Mouse (Mus musculus) kidney, embryonic 15.5 days (tissue): ENCODE measurements around the gene Adgrg6. TPM values are rescaled to one million over a fixed set of nuclear protein-coding genes. Genes with fewer than 3 reads are reported as not detected.

Experiments
- ATAC-seq: fragments of 200-750 bp; cut with Nextera tagmentation; replicated peaks from 2 replicates; pipeline ENCODE4 v1.8.0; 2017; ENCODE audit warnings: moderate TSS enrichment; ENCODE audit not compliant: low FRiP score
- H3K27ac ChIP-seq: fragments of 300-500 bp; sonication (generic); 2 replicates; pipeline ENCODE4 v1.5.1; 2015; ENCODE audit warnings: mild to moderate bottlenecking, inconsistent platforms
- H3K27me3 ChIP-seq: fragments of 300-500 bp; sonication (generic); 2 replicates; pipeline ENCODE4 v1.6.1; 2015; ENCODE audit warnings: inconsistent platforms
- H3K36me3 ChIP-seq: fragments of 300-500 bp; sonication (generic); 2 replicates; pipeline ENCODE4 v1.6.1; 2015; ENCODE audit warnings: inconsistent platforms
- H3K4me1 ChIP-seq: fragments of 300-500 bp; sonication (generic); 2 replicates; pipeline ENCODE4 v1.6.1; 2015; ENCODE audit warnings: inconsistent platforms
- H3K4me2 ChIP-seq: fragments of 300-500 bp; sonication (generic); 2 replicates; pipeline ENCODE4 v1.6.1; 2015; ENCODE audit warnings: moderate library complexity, mild to moderate bottlenecking, inconsistent platforms
- H3K4me3 ChIP-seq: fragments of 300-500 bp; sonication (generic); replicated peaks from 2 replicates; pipeline ENCODE4 v1.5.1; 2015; ENCODE audit warnings: mild to moderate bottlenecking, inconsistent platforms
- H3K9ac ChIP-seq: fragments of 300-500 bp; sonication (generic); 2 replicates; pipeline ENCODE4 v1.6.1; 2015; ENCODE audit warnings: mild to moderate bottlenecking, inconsistent platforms
- H3K9me3 ChIP-seq: fragments of 300-500 bp; sonication (generic); replicated peaks from 2 replicates; pipeline ENCODE4 v1.6.1; 2016; ENCODE audit warnings: inconsistent platforms
- WGBS: fragments of 180-500 bp; shearing (Covaris S2); methylation state at CpG from one replicate; pipeline ENCODE4 v1.1.7; 2015; ENCODE audit warnings: mixed read lengths; 5-methylcytosine and 5-hydroxymethylcytosine counted together
- polyA plus RNA-seq: library from polyadenylated mRNA; unstranded; fragments of >200 nt; fragmentation: Nextera tagmentation; extraction: Ambion mirVana; gene quantifications from 2 replicates; pipeline ENCODE4 v1.2.1, GENCODE M21; 2015

Gene Adgrg6
- polyA plus RNA-seq, 1 experiment from 2014 or later, result 7.8 TPM

GRCm38 (mm10) chr10:14482483-14482882 is 63.0 kb downstream of the Adgrg6 start:
- Histone ChIP-seq H3K4me1 (peaks cover 7% of the 10 kb centered on the region; the same call in 1 of the 2 replicates), H3K9me3 (no peaks in the 10 kb centered on the region), H3K9ac (no peak overlapping the region), H3K4me3 (no peak overlapping the region), H3K27me3 (no peaks in the 10 kb centered on the region), H3K27ac (no peak overlapping the region), H3K4me2 (no peak overlapping the region), H3K36me3 (no peaks in the 10 kb centered on the region)
- ATAC-seq, result no peak
- 69% methylated on average over 5 of the region's 5 CpGs for WGBS

- Histone ChIP-seq H3K27me3 (no peaks in the 10 kb centered on the region), H3K4me3 (no peak overlapping the region), H3K36me3 (no peaks in the 10 kb centered on the region), H3K4me2 (no peak overlapping the region), H3K27ac (no peak overlapping the region), H3K4me1 (peaks cover 7% of the 10 kb centered on the region; the same call in 1 of the 2 replicates), H3K9ac (no peak overlapping the region), H3K9me3 (no peaks in the 10 kb centered on the region)
- WGBS, result 39% methylated on average over 5 of the region's 5 CpGs
- 0 out of 2 replicates have a peak, but pooled peaks have one; percentile 25 for ATAC-seq
Measured at GRCm38 (mm10) chr10:14480928-14481327, 64.5 kb downstream of the Adgrg6 start.

- H3K36me3 ChIP-seq, result no peaks in the 10 kb centered on the region
- 72% methylated on average over 1 of the region's 1 CpGs for WGBS
- H3K9ac ChIP-seq, result no peak overlapping the region
- no peaks in the 10 kb centered on the region for H3K9me3 ChIP-seq
- peaks cover 7% of the 10 kb centered on the region; the same call in 1 of the 2 replicates for H3K4me1 ChIP-seq
- H3K27me3 ChIP-seq, result no peaks in the 10 kb centered on the region
- no peak for ATAC-seq
- H3K27ac ChIP-seq, result no peak overlapping the region
- no peak overlapping the region for H3K4me2 ChIP-seq
- H3K4me3 ChIP-seq, result no peak overlapping the region
Measured at GRCm38 (mm10) chr10:14476393-14476792, 69.1 kb downstream of the Adgrg6 start.

- ATAC-seq, result no peak
- H3K4me2 ChIP-seq, result no peak overlapping the region
- no peak overlapping the region for H3K4me3 ChIP-seq
- H3K4me1 ChIP-seq, result peaks cover 3% of the 10 kb centered on the region; the same call in 1 of the 2 replicates
- no peaks in the 10 kb centered on the region for H3K27me3 ChIP-seq
- H3K9ac ChIP-seq, result no peak overlapping the region
- no peaks in the 10 kb centered on the region for H3K36me3 ChIP-seq
- no peaks in the 10 kb centered on the region for H3K9me3 ChIP-seq
- WGBS, result 88% methylated on average over 2 of the region's 2 CpGs
- no peak overlapping the region for H3K27ac ChIP-seq
Measured at GRCm38 (mm10) chr10:14475641-14476040, 69.8 kb downstream of the Adgrg6 start.

GRCm38 (mm10) chr10:14474541-14475305 is 70.7 kb downstream of the Adgrg6 start:
- Histone ChIP-seq H3K27ac (no peak overlapping the region), H3K9ac (no peak overlapping the region), H3K27me3 (no peaks in the 10 kb centered on the region), H3K4me1 (no peaks in the 10 kb centered on the region), H3K4me2 (no peak overlapping the region), H3K36me3 (no peaks in the 10 kb centered on the region), H3K9me3 (no peaks in the 10 kb centered on the region), H3K4me3 (no peak overlapping the region)
- ATAC-seq, result no peak
- WGBS, result 62% methylated on average over 8 of the region's 8 CpGs

GRCm38 (mm10) chr10:14471039-14471550 is 74.4 kb downstream of the Adgrg6 start:
- no peaks in the 10 kb centered on the region for H3K36me3 ChIP-seq
- WGBS, result 76% methylated on average over 5 of the region's 5 CpGs
- ATAC-seq, result no peak
- no peak overlapping the region for H3K9ac ChIP-seq
- no peak overlapping the region for H3K4me3 ChIP-seq
- no peaks in the 10 kb centered on the region for H3K27me3 ChIP-seq
- no peaks in the 10 kb centered on the region for H3K9me3 ChIP-seq
- H3K4me1 ChIP-seq, result no peaks in the 10 kb centered on the region
- H3K27ac ChIP-seq, result no peak overlapping the region
- no peak overlapping the region for H3K4me2 ChIP-seq

- 89% methylated on average over 10 of the region's 10 CpGs for WGBS
- Histone ChIP-seq H3K27me3 (no peaks in the 10 kb centered on the region), H3K9ac (no peak overlapping the region), H3K4me2 (no peak overlapping the region), H3K4me1 (peaks cover 10% of the 10 kb centered on the region), H3K27ac (no peak overlapping the region), H3K36me3 (no peaks in the 10 kb centered on the region), H3K9me3 (no peaks in the 10 kb centered on the region), H3K4me3 (no peak overlapping the region)
- ATAC-seq, result no peak
Measured at GRCm38 (mm10) chr10:14468623-14469022, 76.8 kb downstream of the Adgrg6 start.

GRCm38 (mm10) chr10:14463796-14464511 is 81.5 kb downstream of the Adgrg6 start:
- 36% methylated on average over 4 of the region's 4 CpGs for WGBS
- Histone ChIP-seq H3K4me1 (peaks cover 22% of the 10 kb centered on the region), H3K9ac (no peak overlapping the region), H3K4me2 (no peak overlapping the region), H3K27me3 (no peaks in the 10 kb centered on the region), H3K4me3 (no peak overlapping the region), H3K9me3 (no peaks in the 10 kb centered on the region), H3K36me3 (no peaks in the 10 kb centered on the region), H3K27ac (peak overlapping the region; percentile 61)
- ATAC-seq, result peak; percentile 90

GRCm38 (mm10) chr10:14460933-14461514 is 84.4 kb downstream of the Adgrg6 start:
- Histone ChIP-seq H3K4me2 (no peak overlapping the region), H3K4me1 (peaks cover 22% of the 10 kb centered on the region), H3K27me3 (no peaks in the 10 kb centered on the region), H3K9ac (no peak overlapping the region), H3K27ac (peak overlapping the region; percentile 18; the same call in 1 of the 2 replicates), H3K9me3 (no peaks in the 10 kb centered on the region), H3K36me3 (no peaks in the 10 kb centered on the region), H3K4me3 (no peak overlapping the region)
- ATAC-seq, result no peak
- WGBS, result 71% methylated on average over 4 of the region's 4 CpGs

- Histone ChIP-seq H3K36me3 (no peaks in the 10 kb centered on the region), H3K9me3 (no peaks in the 10 kb centered on the region), H3K27me3 (no peaks in the 10 kb centered on the region), H3K27ac (peak overlapping the region; percentile 66), H3K4me3 (no peak overlapping the region), H3K4me1 (peaks cover 22% of the 10 kb centered on the region), H3K4me2 (no peak overlapping the region), H3K9ac (no peak overlapping the region)
- WGBS, result 51% methylated on average over 5 of the region's 5 CpGs
- 0 out of 2 replicates have a peak, but pooled peaks have one; percentile 27 for ATAC-seq
Measured at GRCm38 (mm10) chr10:14460252-14460932, 85.1 kb downstream of the Adgrg6 start.

- WGBS, result 86% methylated on average over 7 of the region's 7 CpGs
- Histone ChIP-seq H3K9me3 (no peaks in the 10 kb centered on the region), H3K27me3 (no peaks in the 10 kb centered on the region), H3K4me3 (no peak overlapping the region), H3K27ac (peak overlapping the region; percentile 66; the same call in 1 of the 2 replicates), H3K4me2 (no peak overlapping the region), H3K9ac (no peak overlapping the region), H3K36me3 (no peaks in the 10 kb centered on the region), H3K4me1 (peaks cover 22% of the 10 kb centered on the region)
- no peak for ATAC-seq
Measured at GRCm38 (mm10) chr10:14459819-14460218, 85.6 kb downstream of the Adgrg6 start.
